Mouse (Mus musculus) forebrain, embryonic 12.5 days (tissue): ENCODE results near the gene Pafah2. TPM values are rescaled to one million over a fixed set of nuclear protein-coding genes. Genes with fewer than 3 reads are reported as not detected.

Source experiments
- ATAC-seq: fragments of 200-750 bp; cut with Nextera tagmentation; 2 replicates; pipeline ENCODE4 v1.8.0; 2017; ENCODE audit warnings: moderate TSS enrichment; ENCODE audit not compliant: low FRiP score
- H3K27ac ChIP-seq: fragments of 300-500 bp; sonication (generic); 2 replicates; pipeline ENCODE4 v1.5.1; 2016; ENCODE audit warnings: mild to moderate bottlenecking
- H3K27me3 ChIP-seq: fragments of 300-500 bp; sonication (generic); 2 replicates; pipeline ENCODE4 v1.6.1; 2016; ENCODE audit warnings: mild to moderate bottlenecking
- H3K36me3 ChIP-seq: fragments of 300-500 bp; sonication (generic); replicated peaks from 2 replicates; pipeline ENCODE4 v1.6.1; 2016; ENCODE audit warnings: mild to moderate bottlenecking
- H3K4me1 ChIP-seq: fragments of 300-500 bp; sonication (generic); 2 replicates; pipeline ENCODE4 v1.6.1; 2016
- H3K4me2 ChIP-seq: fragments of 300-500 bp; sonication (generic); 2 replicates; pipeline ENCODE4 v1.6.1; 2016; ENCODE audit warnings: mild to moderate bottlenecking, moderate library complexity
- H3K4me3 ChIP-seq: fragments of 300-500 bp; sonication (generic); replicated peaks from 2 replicates; pipeline ENCODE4 v1.5.1; 2016; ENCODE audit warnings: mild to moderate bottlenecking
- H3K9ac ChIP-seq: fragments of 300-500 bp; sonication (generic); 2 replicates; pipeline ENCODE4 v1.6.1; 2016; ENCODE audit warnings: mild to moderate bottlenecking
- H3K9me3 ChIP-seq: fragments of 300-500 bp; sonication (generic); 2 replicates; pipeline ENCODE4 v1.6.1; 2016
- WGBS: fragments of 180-500 bp; shearing (Covaris S2); methylation state at CpG from one replicate; pipeline ENCODE4 v1.1.7; 2016; 5-methylcytosine and 5-hydroxymethylcytosine counted together
- polyA plus RNA-seq: library from polyadenylated mRNA; unstranded; fragments of >200 nt; fragmentation: Nextera tagmentation; extraction: Ambion mirVana; gene quantifications from 2 replicates; pipeline ENCODE4 v1.2.1, GENCODE M21; 2016

Pafah2 gene
- polyA plus RNA-seq, 1 experiment from 2014 or later, result 8.3 TPM

- peaks cover 24% of the 10 kb centered on the region; the same call in 1 of the 2 replicates for H3K27me3 ChIP-seq
- peaks cover 14% of the 10 kb centered on the region for H3K4me1 ChIP-seq
- H3K36me3 ChIP-seq, result no peaks in the 10 kb centered on the region
- no peak for ATAC-seq
- WGBS, result 21% methylated on average over 22 of the region's 22 CpGs
- H3K27ac ChIP-seq, result no peak overlapping the region
- no peaks in the 10 kb centered on the region for H3K9me3 ChIP-seq
- no peak overlapping the region for H3K9ac ChIP-seq
- H3K4me2 ChIP-seq, result peak overlapping the region; percentile 37
- peak overlapping the region; percentile 6 for H3K4me3 ChIP-seq
Measured at GRCm38 (mm10) chr4:134356591-134357460, 39.3 kb upstream of the Pafah2 start.

GRCm38 (mm10) chr4:134357461-134357771, 38.7 kb upstream of the Pafah2 start:
- Histone ChIP-seq H3K9me3 (no peaks in the 10 kb centered on the region), H3K4me3 (peak overlapping the region; percentile 6), H3K4me2 (peak overlapping the region; percentile 37), H3K9ac (no peak overlapping the region), H3K4me1 (peaks cover 11% of the 10 kb centered on the region), H3K27me3 (peaks cover 24% of the 10 kb centered on the region; the same call in 1 of the 2 replicates), H3K36me3 (no peaks in the 10 kb centered on the region), H3K27ac (no peak overlapping the region)
- WGBS, result 45% methylated on average over 17 of the region's 17 CpGs
- no peak for ATAC-seq

GRCm38 (mm10) chr4:134359649-134360048, 36.5 kb upstream of the Pafah2 start:
- H3K4me1 ChIP-seq, result peaks cover 11% of the 10 kb centered on the region
- H3K9ac ChIP-seq, result no peak overlapping the region
- peaks cover 32% of the 10 kb centered on the region for H3K27me3 ChIP-seq
- no peak overlapping the region for H3K4me3 ChIP-seq
- WGBS, result 90% methylated on average over 6 of the region's 6 CpGs
- no peak for ATAC-seq
- no peak overlapping the region for H3K27ac ChIP-seq
- no peaks in the 10 kb centered on the region for H3K36me3 ChIP-seq
- no peaks in the 10 kb centered on the region for H3K9me3 ChIP-seq
- H3K4me2 ChIP-seq, result no peak overlapping the region

- no peak overlapping the region for H3K27ac ChIP-seq
- H3K4me1 ChIP-seq, result peaks cover 11% of the 10 kb centered on the region
- no peak overlapping the region for H3K4me3 ChIP-seq
- no peak overlapping the region for H3K4me2 ChIP-seq
- ATAC-seq, result no peak
- 56% methylated on average over 5 of the region's 5 CpGs for WGBS
- no peak overlapping the region for H3K9ac ChIP-seq
- H3K9me3 ChIP-seq, result no peaks in the 10 kb centered on the region
- no peaks in the 10 kb centered on the region for H3K36me3 ChIP-seq
- peaks cover 47% of the 10 kb centered on the region for H3K27me3 ChIP-seq
Measured at GRCm38 (mm10) chr4:134361215-134361614, 34.9 kb upstream of the Pafah2 start.

GRCm38 (mm10) chr4:134362124-134362523, 34.0 kb upstream of the Pafah2 start:
- Histone ChIP-seq H3K9ac (peak overlapping the region; percentile 25; the same call in 1 of the 2 replicates), H3K4me2 (no peak overlapping the region), H3K27ac (no peak overlapping the region), H3K4me1 (peaks cover 8% of the 10 kb centered on the region), H3K36me3 (no peaks in the 10 kb centered on the region), H3K9me3 (no peaks in the 10 kb centered on the region), H3K4me3 (no peak overlapping the region), H3K27me3 (peaks cover 48% of the 10 kb centered on the region)
- no peak for ATAC-seq
- 73% methylated on average over 9 of the region's 9 CpGs for WGBS

GRCm38 (mm10) chr4:134362586-134362985, 33.5 kb upstream of the Pafah2 start:
- Histone ChIP-seq H3K9me3 (no peaks in the 10 kb centered on the region), H3K36me3 (no peaks in the 10 kb centered on the region), H3K4me2 (no peak overlapping the region), H3K27me3 (peaks cover 45% of the 10 kb centered on the region), H3K4me3 (no peak overlapping the region), H3K9ac (no peak overlapping the region), H3K27ac (no peak overlapping the region), H3K4me1 (peaks cover 4% of the 10 kb centered on the region; the same call in 1 of the 2 replicates)
- ATAC-seq, result no peak
- 26% methylated on average over 9 of the region's 9 CpGs for WGBS

GRCm38 (mm10) chr4:134365280-134365679, 30.8 kb upstream of the Pafah2 start:
- WGBS, result 40% methylated on average over 5 of the region's 5 CpGs

GRCm38 (mm10) chr4:134370649-134371221, 25.4 kb upstream of the Pafah2 start:
- no peak overlapping the region for H3K9ac ChIP-seq
- peaks cover 17% of the 10 kb centered on the region for H3K4me1 ChIP-seq
- WGBS, result 2% methylated on average over 18 of the region's 18 CpGs
- peak overlapping the region; percentile 82 for H3K4me2 ChIP-seq
- H3K9me3 ChIP-seq, result no peaks in the 10 kb centered on the region
- no peaks in the 10 kb centered on the region for H3K36me3 ChIP-seq
- H3K4me3 ChIP-seq, result peak overlapping the region; percentile 43
- no peak for ATAC-seq
- H3K27ac ChIP-seq, result no peak overlapping the region
- H3K27me3 ChIP-seq, result peaks cover 65% of the 10 kb centered on the region

More at GRCm38 (mm10) chr4:134365280-134365679, 30.8 kb upstream of the Pafah2 start:
- peaks cover 53% of the 10 kb centered on the region for H3K27me3 ChIP-seq
- no peak for ATAC-seq
- no peak overlapping the region for H3K4me2 ChIP-seq
- no peaks in the 10 kb centered on the region for H3K4me1 ChIP-seq
- no peaks in the 10 kb centered on the region for H3K36me3 ChIP-seq
- H3K9me3 ChIP-seq, result no peaks in the 10 kb centered on the region
- no peak overlapping the region for H3K27ac ChIP-seq
- H3K9ac ChIP-seq, result no peak overlapping the region
- no peak overlapping the region for H3K4me3 ChIP-seq

GRCm38 (mm10) chr4:134371316-134371855, 24.7 kb upstream of the Pafah2 start:
- ATAC-seq, result no peak
- Histone ChIP-seq H3K9me3 (no peaks in the 10 kb centered on the region), H3K27ac (no peak overlapping the region), H3K36me3 (no peaks in the 10 kb centered on the region), H3K9ac (no peak overlapping the region), H3K27me3 (peaks cover 59% of the 10 kb centered on the region), H3K4me2 (peak overlapping the region; percentile 82), H3K4me3 (peak overlapping the region; percentile 43), H3K4me1 (peaks cover 17% of the 10 kb centered on the region)
- WGBS, result under 1% methylated on average over 17 of the region's 17 CpGs

GRCm38 (mm10) chr4:134372294-134372747, 23.8 kb upstream of the Pafah2 start:
- H3K36me3 ChIP-seq, result no peaks in the 10 kb centered on the region
- ATAC-seq, result peak; percentile 90
- H3K4me3 ChIP-seq, result peak overlapping the region; percentile 43
- H3K9me3 ChIP-seq, result no peaks in the 10 kb centered on the region
- H3K27me3 ChIP-seq, result peaks cover 59% of the 10 kb centered on the region
- H3K4me2 ChIP-seq, result peak overlapping the region; percentile 82
- H3K27ac ChIP-seq, result no peak overlapping the region
- peaks cover 17% of the 10 kb centered on the region for H3K4me1 ChIP-seq
- WGBS, result 0% methylated on average over 16 of the region's 16 CpGs
- peak overlapping the region; percentile 50 for H3K9ac ChIP-seq

GRCm38 (mm10) chr4:134373295-134373694, 22.8 kb upstream of the Pafah2 start:
- Histone ChIP-seq H3K36me3 (no peaks in the 10 kb centered on the region), H3K9me3 (no peaks in the 10 kb centered on the region), H3K9ac (no peak overlapping the region), H3K4me1 (peaks cover 20% of the 10 kb centered on the region), H3K27ac (no peak overlapping the region), H3K4me3 (no peak overlapping the region), H3K4me2 (no peak overlapping the region; the same call in 1 of the 2 replicates), H3K27me3 (peaks cover 51% of the 10 kb centered on the region)
- no peak for ATAC-seq
- WGBS, result 80% methylated on average over 8 of the region's 8 CpGs

GRCm38 (mm10) chr4:134374306-134374705, 21.8 kb upstream of the Pafah2 start:
- Histone ChIP-seq H3K9me3 (no peaks in the 10 kb centered on the region), H3K27me3 (peaks cover 41% of the 10 kb centered on the region), H3K9ac (no peak overlapping the region), H3K4me1 (peaks cover 20% of the 10 kb centered on the region), H3K4me3 (no peak overlapping the region), H3K36me3 (no peaks in the 10 kb centered on the region), H3K27ac (no peak overlapping the region), H3K4me2 (no peak overlapping the region)
- ATAC-seq, result no peak
- WGBS, result 64% methylated on average over 1 of the region's 1 CpGs
